In genomic region chr5:124093120-124093794, GRCm38 (mm10) we compare ENCODE assay signal across 9 mouse cellular contexts. TPM values are rescaled to one million over a fixed set of nuclear protein-coding genes. Genes with fewer than 3 reads are reported as not detected.
DNase-seq lines count a peak whose midpoint lies in the region; ATAC-seq lines count a peak whose summit lies in the region.
"Had no signal": no experiment of that assay in that cellular context is flagged by ENCODE, and none has a peak within 500 bp of the region (broad histone marks: within the 10 kb centered on the region; RNA-seq: fewer than 3 reads in every experiment).

No protein-coding gene starts in this region.

- peaks cover 4% of the 10 kb centered on the region; the same call in 1 of the 2 replicates for H3K27me3 ChIP-seq in forebrain, embryonic 15.5 days
- peaks cover 3% of the 10 kb centered on the region for H3K27me3 ChIP-seq in forebrain, embryonic 11.5 days (ENCODE audit: control insufficient read depth, insufficient read depth, low read length)
- H3K27me3 ChIP-seq in liver, embryonic 13.5 days: no peaks in the 10 kb centered on the region

- DNase-seq in forebrain, embryonic 11.5 days (ENCODE audit: low spot score): no peak
- peak; percentile 48 for DNase-seq in urinary bladder, adult 2 months (ENCODE audit: low spot score)
- DNase-seq in urinary bladder, postnatal 25 days (ENCODE audit: low spot score): no peak
- peak; percentile 81 to 85 for DNase-seq in heart, postnatal 10 days
- no peak for DNase-seq in liver, embryonic 13.5 days
- DNase-seq in MN1 (ENCODE audit: low spot score): no peak
- no peak for DNase-seq in spleen, postnatal 14 days (ENCODE audit: low spot score in 2 of 2)

- no peak overlapping the region for H3K4me3 ChIP-seq in forebrain, embryonic 15.5 days
- no peak overlapping the region for H3K4me3 ChIP-seq in forebrain, embryonic 11.5 days (ENCODE audit: low read depth, low read length)
- H3K4me3 ChIP-seq in liver, embryonic 13.5 days (replicated peaks): no peak overlapping the region
- H3K4me3 ChIP-seq: embryonic facial prominence, embryonic 12.5 days had no signal

- intact Hi-C loops in heart, postnatal 10 days (cut with DNase I): no loop called here

- 63% methylated on average over 11 of the region's 11 CpGs for WGBS in forebrain, embryonic 15.5 days
- 75% methylated on average over 11 of the region's 11 CpGs for WGBS in forebrain, embryonic 11.5 days
- 72% methylated on average over 11 of the region's 11 CpGs for WGBS in liver, embryonic 13.5 days (ENCODE audit: insufficient replicate concordance)

- H3K4me1 ChIP-seq in forebrain, embryonic 15.5 days: peaks cover 22% of the 10 kb centered on the region
- no peaks in the 10 kb centered on the region; the same call in 1 of the 2 replicates for H3K4me1 ChIP-seq in forebrain, embryonic 11.5 days (replicated peaks; ENCODE audit: control insufficient read depth, insufficient read depth, low read length)
- H3K4me1 ChIP-seq in liver, embryonic 13.5 days (replicated peaks): peaks cover 65% of the 10 kb centered on the region

- peak overlapping the region; percentile 19; the same call in 1 of the 2 replicates for H3K27ac ChIP-seq in forebrain, embryonic 15.5 days (replicated peaks)
- no peak overlapping the region for H3K27ac ChIP-seq in forebrain, embryonic 11.5 days (ENCODE audit: low read depth, low read length)
- H3K27ac ChIP-seq in liver, embryonic 13.5 days: peak overlapping the region; percentile 93
- H3K27ac ChIP-seq: embryonic facial prominence, embryonic 12.5 days had no signal

- no peaks in the 10 kb centered on the region for H3K9me3 ChIP-seq in forebrain, embryonic 15.5 days
- H3K9me3 ChIP-seq in forebrain, embryonic 11.5 days (ENCODE audit: control insufficient read depth, low read length): no peaks in the 10 kb centered on the region
- H3K9me3 ChIP-seq in liver, embryonic 13.5 days (replicated peaks): no peaks in the 10 kb centered on the region
- H3K9me3 ChIP-seq: embryonic facial prominence, embryonic 12.5 days had no signal

- no peak overlapping the region for H3K4me2 ChIP-seq in forebrain, embryonic 15.5 days (replicated peaks)
- H3K4me2 ChIP-seq in forebrain, embryonic 11.5 days (ENCODE audit: low read depth, low read length, severe bottlenecking): no peak overlapping the region
- H3K4me2 ChIP-seq in liver, embryonic 13.5 days: peak overlapping the region; percentile 85
- H3K4me2 ChIP-seq: embryonic facial prominence, embryonic 12.5 days had no signal

- H3K9ac ChIP-seq in forebrain, embryonic 15.5 days (replicated peaks): no peak overlapping the region
- no peak overlapping the region for H3K9ac ChIP-seq in forebrain, embryonic 11.5 days (ENCODE audit: low read length)
- H3K9ac ChIP-seq in liver, embryonic 13.5 days: peak overlapping the region; percentile 79; the same call in 1 of the 2 replicates
- H3K9ac ChIP-seq: embryonic facial prominence, embryonic 12.5 days had no signal

- no peaks in the 10 kb centered on the region for H3K36me3 ChIP-seq in forebrain, embryonic 15.5 days
- no peaks in the 10 kb centered on the region for H3K36me3 ChIP-seq in forebrain, embryonic 11.5 days (ENCODE audit: control insufficient read depth, insufficient read depth, low read length)
- peaks cover 13% of the 10 kb centered on the region for H3K36me3 ChIP-seq in liver, embryonic 13.5 days
- H3K36me3 ChIP-seq: embryonic facial prominence, embryonic 12.5 days had no signal

- ATAC-seq in forebrain, embryonic 15.5 days (replicated peaks): peak; percentile 17; the same call in 1 of the 2 replicates
- ATAC-seq in forebrain, embryonic 11.5 days (replicated peaks; ENCODE audit: low FRiP score): no peak
- ATAC-seq in liver, embryonic 13.5 days (ENCODE audit: low read depth): no peak

RNA-seq across cellular contexts. Expression of gene Abcb9, which starts 2.3 kb away (rescaled TPM):
- 10.9 TPM in 2 replicates for polyA plus RNA-seq in forebrain, embryonic 15.5 days (2015; fragmentation: Nextera tagmentation; extraction: Ambion mirVana)
- polyA plus RNA-seq in forebrain, embryonic 11.5 days (2014; fragmentation: Nextera tagmentation; extraction: Ambion mirVana): 1.6 and 1.7 TPM in 2 replicates
- polyA plus RNA-seq in urinary bladder, adult 2 months (2012; rRNA removed): 2.2 and 3.8 TPM in 2 replicates
- total RNA-seq in heart, postnatal 10 days (2021): 1 to 10 TPM; 6.5 to 6.7 TPM
- 4.5 and 4.6 TPM in 2 replicates for polyA plus RNA-seq in liver, embryonic 13.5 days (2015; fragmentation: Nextera tagmentation; extraction: Ambion mirVana)

RNA-seq across cellular contexts. Expression of gene Ogfod2, which starts 18.8 kb away (rescaled TPM):
- polyA plus RNA-seq in forebrain, embryonic 15.5 days (2015; fragmentation: Nextera tagmentation; extraction: Ambion mirVana): 34.7 and 35.0 TPM in 2 replicates
- polyA plus RNA-seq in forebrain, embryonic 11.5 days (2014; fragmentation: Nextera tagmentation; extraction: Ambion mirVana): 14.5 and 15.8 TPM in 2 replicates
- polyA plus RNA-seq in urinary bladder, adult 2 months (2012; rRNA removed): 24.8 and 32.2 TPM in 2 replicates
- 10 to 100 TPM; 11.9 to 14.2 TPM for total RNA-seq in heart, postnatal 10 days (2021)
- polyA plus RNA-seq in liver, embryonic 13.5 days (2015; fragmentation: Nextera tagmentation; extraction: Ambion mirVana): 18.4 and 18.5 TPM in 2 replicates

RNA-seq across cellular contexts. Expression of gene Arl6ip4, which starts 22.6 kb away (rescaled TPM):
- 72.7 and 75.5 TPM in 2 replicates for polyA plus RNA-seq in forebrain, embryonic 15.5 days (2015; fragmentation: Nextera tagmentation; extraction: Ambion mirVana)
- 108 and 110 TPM in 2 replicates for polyA plus RNA-seq in forebrain, embryonic 11.5 days (2014; fragmentation: Nextera tagmentation; extraction: Ambion mirVana)
- 62.5 and 67.0 TPM in 2 replicates for polyA plus RNA-seq in urinary bladder, adult 2 months (2012; rRNA removed)
- 10 to 100 TPM; 47.9 to 52.7 TPM for total RNA-seq in heart, postnatal 10 days (2021)
- polyA plus RNA-seq in liver, embryonic 13.5 days (2015; fragmentation: Nextera tagmentation; extraction: Ambion mirVana): 83.3 and 84.6 TPM in 2 replicates

Comparison
In these comparisons a context has a peak if more than half of its experiments do, and no peak if none do; other contexts are left out.
1. DNase-seq: peak in urinary bladder, adult 2 months (single experiment) and heart, postnatal 10 days (2 of 2); none in forebrain, embryonic 11.5 days (single experiment), urinary bladder, postnatal 25 days (single experiment), liver, embryonic 13.5 days (single experiment), MN1 (single experiment) and spleen, postnatal 14 days (0 of 2).